Mouse (Mus musculus): ENCODE measurements at regions not wholly inside any gene's neighbourhood (a gene's known extent, or its start where the extent isn't known, plus 50 kb on each side); places are given as distances from the start of the nearest gene placed in this dataset.

DNA sequence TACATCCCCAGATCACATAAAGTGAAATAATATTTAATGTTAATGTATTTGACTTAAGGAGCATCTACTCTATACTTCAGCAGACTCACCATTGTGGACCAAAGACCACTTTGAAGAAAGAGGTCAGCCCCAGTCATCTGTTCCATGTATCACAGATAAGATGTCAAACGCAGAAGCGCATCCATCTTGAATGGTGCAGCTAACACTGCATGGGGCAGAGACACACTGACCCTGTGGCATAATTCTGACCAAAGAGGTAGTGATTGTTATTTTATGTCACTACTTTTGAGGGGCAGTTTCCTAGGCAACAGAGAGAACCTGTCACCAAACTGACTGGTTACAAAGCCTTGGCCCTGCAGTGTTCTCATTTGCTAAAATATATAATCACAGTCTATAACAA, 97.8 kb upstream of the Tmtc1 start:
- DNase-seq: no peak

DNA sequence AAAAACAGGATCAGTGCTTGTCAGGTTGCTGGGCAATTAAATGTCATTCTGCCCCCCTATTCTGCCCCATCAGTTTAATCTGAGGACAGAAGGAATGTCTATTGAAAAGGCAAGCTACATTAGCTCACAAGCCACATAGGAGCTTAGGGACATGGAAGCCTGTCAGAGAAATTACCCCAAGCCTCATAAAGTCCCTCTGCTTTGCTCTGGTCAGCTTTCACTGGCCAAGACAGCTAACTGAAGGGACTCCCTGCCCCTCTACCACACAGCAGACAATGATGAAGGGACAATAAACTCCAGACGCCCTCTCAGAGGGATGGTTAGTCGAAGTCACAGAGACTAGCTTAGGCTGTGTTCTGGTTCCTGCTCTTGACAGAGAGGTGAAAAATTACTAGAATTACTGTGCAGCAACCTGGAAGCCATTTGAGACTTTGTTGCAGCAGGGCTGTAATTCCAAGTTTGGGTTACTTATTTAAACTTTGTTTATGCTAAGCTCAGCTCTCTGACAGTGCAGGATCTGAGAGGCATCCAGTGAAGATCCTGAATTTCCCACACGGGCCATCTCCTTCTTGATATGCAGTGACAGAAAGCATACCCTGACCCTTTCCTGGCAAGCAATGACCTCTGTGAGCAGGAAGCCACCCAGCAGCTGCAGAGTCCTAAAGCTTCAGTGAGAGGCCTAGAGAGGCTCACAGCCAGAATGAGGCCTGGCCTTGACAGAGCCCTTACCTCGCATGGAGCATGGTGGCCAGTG, 95.2 kb upstream of the Tmtc1 start:
- no peak for DNase-seq

DNA sequence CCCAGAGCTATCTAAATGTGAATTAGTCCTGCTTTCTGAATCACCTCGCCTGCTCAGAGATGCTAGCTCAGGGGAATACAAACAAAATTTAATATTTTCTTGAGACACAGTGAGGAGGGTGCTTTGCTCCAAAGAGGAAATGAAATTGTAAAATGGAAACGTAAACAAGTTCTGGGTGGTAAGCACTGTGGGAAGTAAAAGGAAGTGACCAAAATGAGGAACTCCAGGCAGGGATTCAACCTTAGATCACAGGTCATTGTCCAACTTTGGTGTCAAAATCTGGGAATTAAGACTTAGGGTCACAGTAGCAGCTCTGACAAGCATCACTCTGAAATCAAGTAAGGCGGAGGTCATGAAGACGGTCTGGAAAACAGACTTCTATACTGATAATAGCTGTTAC, 90.2 kb upstream of the Tmtc1 start:
- peak in 1 of 2 experiments; percentile 25 for DNase-seq

DNA sequence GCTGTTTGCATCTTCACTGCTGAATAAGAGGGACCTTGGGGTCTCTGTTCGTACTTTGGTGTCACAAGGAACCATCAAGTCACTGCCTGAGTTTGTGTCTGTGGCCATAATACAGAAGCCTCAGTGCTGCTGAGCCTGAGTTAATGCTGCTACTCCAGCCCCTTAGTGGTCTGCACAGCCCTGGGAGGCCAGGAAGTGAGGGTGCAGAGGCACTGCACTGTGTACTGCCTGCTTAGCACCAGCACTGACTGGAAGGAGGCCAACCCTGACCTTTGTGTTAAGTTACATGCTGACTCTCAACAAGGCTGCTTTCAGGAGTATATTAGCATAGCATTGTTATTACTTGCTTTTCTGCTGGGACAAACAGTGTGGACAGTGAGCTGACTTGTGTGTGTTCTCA, 86.9 kb upstream of the Tmtc1 start:
- no peak for DNase-seq

DNA sequence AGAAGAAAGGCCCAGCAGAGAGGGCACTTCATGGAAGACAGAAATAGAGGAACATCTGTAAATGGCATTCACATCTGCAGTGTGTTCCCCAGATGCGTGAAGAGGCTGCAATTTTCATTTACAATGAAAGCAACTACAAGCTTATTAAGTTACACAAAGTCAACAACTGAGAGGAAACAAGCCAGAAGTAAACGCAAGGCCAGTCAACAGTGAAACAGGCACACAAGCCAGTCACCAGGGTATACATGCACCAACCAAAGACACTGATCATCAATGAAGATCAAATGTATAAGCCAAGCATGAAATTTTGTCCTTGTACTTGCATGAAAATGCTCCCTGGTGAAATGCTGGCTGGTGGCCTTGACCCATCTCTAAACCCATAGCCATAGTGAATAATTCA, 84.4 kb upstream of the Tmtc1 start:
- DNase-seq: no peak

DNA sequence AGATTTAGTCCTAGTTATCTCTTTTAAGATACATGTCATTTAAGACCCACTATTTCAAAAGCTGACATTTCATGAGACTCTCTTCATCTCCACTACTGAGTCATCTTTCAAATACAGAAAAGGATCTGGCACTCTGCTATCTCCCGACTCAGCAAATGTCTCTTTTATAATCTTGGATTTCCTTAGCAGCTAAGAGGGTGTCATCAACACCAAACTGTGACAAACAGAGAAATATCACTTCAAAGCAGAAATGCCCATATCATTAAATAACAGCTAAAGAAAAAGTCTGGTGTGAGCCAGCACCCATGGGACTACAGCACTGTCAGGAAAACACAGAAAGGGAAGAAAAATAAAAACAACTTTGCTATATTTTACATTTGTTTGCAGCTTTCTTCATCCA, 78.7 kb upstream of the Tmtc1 start:
- DNase-seq: no peak

DNA sequence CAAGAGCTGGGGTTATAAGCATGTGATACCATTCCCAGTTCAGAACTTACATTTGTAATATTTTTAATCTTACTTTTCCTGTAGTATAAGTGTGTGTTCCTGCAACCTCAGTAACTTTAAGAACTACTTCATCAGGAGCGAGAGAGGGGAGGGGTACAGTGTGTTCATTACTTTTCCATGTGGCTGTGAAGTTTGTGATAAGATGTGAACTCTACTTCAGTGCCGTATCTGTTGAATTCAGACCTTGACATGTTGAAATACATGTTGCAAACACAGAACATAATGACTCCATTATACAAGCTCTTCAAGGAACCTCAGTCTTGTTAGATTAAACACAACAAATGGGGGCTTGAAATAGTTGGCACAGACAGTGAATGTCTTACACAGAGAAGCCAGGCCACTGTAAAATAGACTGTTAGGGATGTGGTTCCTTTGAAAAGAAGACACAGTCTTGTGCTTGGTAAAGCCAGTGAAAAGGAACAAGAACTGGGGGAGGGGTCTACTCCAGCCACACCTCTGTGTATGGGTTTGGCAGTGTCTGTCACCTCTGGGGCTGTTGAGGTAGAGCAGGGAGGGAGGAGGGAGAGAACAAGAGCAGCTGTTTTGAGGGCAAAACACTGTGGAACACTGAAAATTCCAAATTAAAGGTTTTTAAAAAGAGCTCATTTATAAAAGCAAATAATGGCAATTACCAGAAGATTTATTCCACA, 73.5 kb upstream of the Tmtc1 start:
- no peak for DNase-seq

DNA sequence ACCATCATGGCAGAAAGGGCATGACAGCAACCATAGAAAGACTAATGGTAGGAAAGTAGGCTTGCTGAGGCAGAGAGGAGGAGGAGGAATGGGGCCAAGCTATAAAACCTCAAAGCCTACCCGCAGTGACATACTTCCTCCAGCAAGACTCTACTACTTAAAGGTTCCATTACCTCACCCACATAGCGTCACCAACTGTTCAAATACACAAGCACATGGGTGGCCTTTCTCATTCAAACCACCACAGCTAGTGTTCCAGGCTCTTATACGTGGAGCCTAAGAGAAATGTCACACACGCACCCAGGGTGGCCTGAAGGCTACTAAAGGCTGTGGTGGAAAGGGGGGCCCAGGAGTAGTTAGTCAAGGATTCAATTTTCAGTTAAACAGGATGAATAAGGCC, 72.5 kb upstream of the Tmtc1 start:
- peak in 1 of 2 experiments; percentile 22 for DNase-seq

DNA sequence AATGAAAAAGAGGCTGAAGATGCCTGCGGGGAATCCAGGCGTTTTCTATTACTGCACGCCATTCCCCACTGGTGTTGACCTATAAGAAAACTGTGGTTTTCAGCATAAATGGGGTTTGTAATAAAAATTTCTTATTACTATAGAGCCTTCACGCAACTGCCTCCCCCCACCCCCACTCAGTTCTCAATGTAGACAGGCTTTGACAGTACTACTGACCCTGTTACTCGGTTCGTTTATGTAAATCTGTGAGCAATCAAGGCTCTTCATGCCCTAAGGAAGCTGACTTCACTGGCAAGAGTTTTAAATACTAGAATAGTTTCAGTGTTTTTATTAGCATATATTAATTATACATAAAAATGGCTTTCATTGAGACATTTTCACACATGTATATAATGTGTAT, 70.9 kb upstream of the Tmtc1 start:
- no peak for DNase-seq

DNA sequence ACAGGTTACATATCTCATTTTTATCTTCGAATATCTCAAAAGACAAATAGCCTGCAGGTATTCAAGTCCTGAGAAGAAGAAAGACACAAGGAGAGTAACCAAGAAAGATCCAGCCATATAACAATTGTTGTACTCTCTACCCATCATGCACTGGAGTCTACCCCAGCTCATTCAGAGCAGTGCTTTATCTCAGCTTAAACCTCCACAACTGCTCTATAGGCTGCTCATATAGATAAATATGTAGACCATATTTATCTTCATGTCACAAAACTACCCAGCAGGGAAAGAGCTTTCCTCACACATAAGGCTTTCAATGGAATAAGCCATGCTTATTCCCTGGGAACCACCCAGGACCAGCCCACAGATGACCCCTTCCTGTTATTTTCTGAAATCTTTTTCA, 70.5 kb upstream of the Tmtc1 start:
- no peak for DNase-seq

DNA sequence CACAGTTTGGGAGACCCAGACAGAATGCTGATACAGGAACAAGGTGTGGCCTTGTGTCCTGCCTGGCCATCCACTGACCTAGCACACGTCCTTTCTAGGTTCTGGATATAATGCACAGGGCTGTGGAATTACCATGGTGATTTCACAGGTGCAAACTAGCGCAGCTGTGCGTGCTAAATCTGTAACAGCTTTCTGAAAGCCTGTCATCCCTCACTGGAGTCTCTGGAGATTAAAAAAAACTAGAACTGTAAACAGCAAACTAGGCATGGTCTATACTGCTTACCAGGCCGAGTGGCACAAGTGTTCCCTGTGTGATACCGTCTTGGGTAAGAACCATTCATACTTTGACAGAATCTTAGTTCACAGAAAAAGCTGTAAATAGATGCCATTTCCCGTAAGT, 69.9 kb upstream of the Tmtc1 start:
- no peak for DNase-seq

DNA sequence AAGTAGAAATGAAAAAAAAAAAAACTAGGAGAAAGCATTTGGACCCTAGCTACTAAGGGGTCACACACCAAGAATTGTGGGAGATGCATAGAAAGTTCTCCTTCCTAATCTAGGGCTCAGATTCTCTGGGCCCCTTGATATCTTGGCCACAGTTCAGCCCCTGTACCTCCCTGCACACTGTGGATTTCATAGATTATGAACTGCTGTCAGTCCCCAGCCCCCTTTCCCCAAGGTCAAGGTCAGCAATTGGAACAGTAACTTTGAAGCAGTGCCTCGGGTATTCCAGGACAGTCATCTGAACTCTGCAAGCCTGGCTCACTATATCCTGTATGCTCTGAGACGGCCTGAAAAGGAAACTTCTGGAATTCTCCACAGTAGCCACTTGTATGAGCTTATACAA, 68.9 kb upstream of the Tmtc1 start:
- DNase-seq: no peak

DNA sequence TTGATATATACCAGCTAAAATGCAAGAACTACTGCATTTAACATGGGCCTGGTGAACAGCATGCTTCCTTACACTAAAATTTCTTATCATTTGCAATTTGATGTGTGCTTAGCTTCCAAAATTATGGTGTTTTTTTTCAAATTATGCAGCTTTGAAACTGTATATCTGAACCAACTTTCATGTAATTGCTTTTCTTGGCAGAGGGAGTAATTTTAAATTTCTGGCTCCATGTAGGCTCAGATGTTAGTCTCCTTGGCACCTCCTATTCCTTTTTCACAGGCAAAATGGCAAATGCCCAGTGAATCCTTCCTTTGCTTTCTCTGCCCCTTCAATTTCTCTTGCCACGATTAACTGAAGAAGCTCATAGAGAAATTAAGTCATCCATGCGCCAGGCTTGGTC, 61.1 kb upstream of the Tmtc1 start:
- no peak for DNase-seq

DNA sequence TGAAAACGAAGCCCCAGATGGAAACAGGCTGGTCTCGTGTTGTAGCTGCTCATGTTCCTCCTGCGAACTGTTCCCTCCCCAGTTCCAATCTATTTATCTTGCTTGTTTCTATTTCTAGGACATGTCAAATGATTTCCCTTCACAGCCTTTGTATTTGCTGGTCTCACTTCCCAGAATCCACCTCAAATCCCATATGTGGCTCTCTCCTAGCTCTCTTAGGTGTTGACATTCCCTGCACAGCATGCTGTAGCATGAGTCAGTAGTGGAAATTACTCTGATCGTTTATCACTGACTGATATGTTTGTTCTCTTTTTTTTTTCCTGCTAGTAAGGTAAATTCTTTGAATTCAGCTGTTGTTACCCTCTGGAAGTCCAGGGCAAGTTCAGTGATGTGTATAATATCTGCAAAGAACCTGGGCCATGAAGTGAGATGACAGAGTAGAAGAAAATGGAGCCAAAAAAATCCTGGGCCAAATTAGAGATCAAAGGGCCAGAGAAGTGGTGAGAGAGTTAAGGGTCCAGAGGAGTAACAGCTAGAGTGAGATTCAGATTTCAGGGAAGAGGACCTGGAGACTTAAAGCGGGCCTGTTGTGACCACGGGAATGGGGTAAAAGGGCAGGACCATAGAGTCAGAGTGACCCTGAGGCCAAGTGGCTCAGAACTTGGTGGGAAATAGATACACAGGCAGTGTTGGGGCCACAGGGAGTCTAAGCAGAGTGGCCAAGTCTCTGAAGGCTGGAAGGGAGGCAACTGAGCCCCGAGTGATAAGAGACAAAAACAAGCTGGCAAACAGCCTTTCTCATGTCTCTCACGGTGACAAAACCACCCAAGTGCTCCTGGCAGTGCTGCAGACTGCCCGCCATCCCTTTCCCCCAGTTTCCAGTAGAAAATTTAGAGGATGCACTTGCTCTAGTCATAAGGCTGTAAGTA, 56.3 kb upstream of the Tmtc1 start:
- DNase-seq: peak in 1 of 2 experiments; percentile 7
